Mouse (Mus musculus) CH12.LX (cell line): Measurements from ENCODE around the gene Kncn.

Experiments used
- BHLHE40 ChIP-seq: IDR thresholded peaks from 2 replicates; pipeline ENCODE4 v1.6.1; 2011; ENCODE audit warnings: mild to moderate bottlenecking, low read depth, low read length, improper control_type of control experiment
- CTCF ChIP-seq, 2 experiments: IDR thresholded peaks in 1 of 2; conservative IDR thresholded peaks in 1 of 2; 2 replicates each; pipeline ENCODE4 v1.5.1; 2011 to 2012; ENCODE audit warnings: low read depth in 2 of 2, low read length in 2 of 2, improper control_type of control experiment in 1 of 2, inconsistent platforms in 1 of 2, mild to moderate bottlenecking in 1 of 2, moderate library complexity in 1 of 2
- JUN ChIP-seq: IDR thresholded peaks from 2 replicates; pipeline ENCODE4 v1.6.1; 2011; ENCODE audit warnings: low read depth, mild to moderate bottlenecking, low read length, improper control_type of control experiment, moderate library complexity; ENCODE audit not compliant: insufficient read depth
- MAFK ChIP-seq: IDR thresholded peaks from 2 replicates; pipeline ENCODE4 v1.6.1; 2011; ENCODE audit warnings: low read length, improper control_type of control experiment; ENCODE audit not compliant: insufficient replicate concordance
- MEF2A ChIP-seq: IDR thresholded peaks from 2 replicates; pipeline ENCODE4 v1.6.1; 2014; ENCODE audit warnings: low read depth, mild to moderate bottlenecking, inconsistent platforms, low read length, improper control_type of control experiment, borderline replicate concordance
- POLR2A ChIP-seq: IDR thresholded peaks from 2 replicates; pipeline ENCODE4 v1.6.1; 2011; ENCODE audit warnings: low read depth, mild to moderate bottlenecking, improper control_type of control experiment, low read length
- USF1 ChIP-seq: IDR thresholded peaks from 2 replicates; pipeline ENCODE4 v1.6.1; 2014; ENCODE audit warnings: low read depth, mild to moderate bottlenecking, inconsistent platforms, low read length, improper control_type of control experiment

- peak; percentile 95 for TF ChIP-seq JUN
- TF ChIP-seq POLR2A: no peak
- no peak for TF ChIP-seq MAFK
- TF ChIP-seq USF1: no peak
- TF ChIP-seq MEF2A: peak; percentile 27; the same call in 1 of the 2 replicates
- TF ChIP-seq BHLHE40: peak; percentile 90
- no peak for TF ChIP-seq CTCF (conservative IDR thresholded peaks at IDR 0.05 in 1 of 2, IDR thresholded peaks at IDR 0.05 in 1 of 2; ENCODE audit: low read depth in 2 of 2, low read length in 2 of 2)
These were observed 33.6 kb upstream of the Kncn start for GRCm38 (mm10) chr4:115850631-115851030.
